Mouse (Mus musculus) hindbrain, postnatal 0 days (tissue): ENCODE data around the gene Gm20388. TPM values are rescaled to one million over a fixed set of nuclear protein-coding genes. Genes with fewer than 3 reads are reported as not detected.

Experiments used
- ATAC-seq: fragments of 200-750 bp; cut with Nextera tagmentation; 2 replicates; pipeline ENCODE4 v1.8.0; 2017; ENCODE audit warnings: mild to moderate bottlenecking, moderate TSS enrichment, moderate library complexity
- DNase-seq: peaks from one replicate; pipeline ENCODE4 v3.0.0-alpha.2; 2015; ENCODE audit warnings: low spot score
- H3K27ac ChIP-seq: fragments of 300-500 bp; sonication (generic); 2 replicates; pipeline ENCODE4 v1.5.1; 2014; ENCODE audit warnings: mild to moderate bottlenecking
- H3K27me3 ChIP-seq: fragments of 300-500 bp; sonication (generic); 2 replicates; pipeline ENCODE4 v1.6.1; 2014; ENCODE audit warnings: low read length, mixed read lengths; ENCODE audit not compliant: insufficient read depth
- H3K36me3 ChIP-seq: fragments of 300-500 bp; sonication (generic); 2 replicates; pipeline ENCODE4 v1.6.1; 2014; ENCODE audit warnings: low read length, mixed read lengths; ENCODE audit not compliant: insufficient read depth
- H3K4me1 ChIP-seq: fragments of 300-500 bp; sonication (generic); 2 replicates; pipeline ENCODE4 v1.6.1; 2014; ENCODE audit warnings: antibody characterized with exemption, low read length, mixed read lengths; ENCODE audit not compliant: insufficient read depth
- H3K4me2 ChIP-seq: fragments of 300-500 bp; sonication (generic); 2 replicates; pipeline ENCODE4 v1.6.1; 2014; ENCODE audit warnings: low read depth, mild to moderate bottlenecking, low read length, moderate library complexity, mixed read lengths
- H3K4me3 ChIP-seq: fragments of 300-500 bp; sonication (generic); 2 replicates; pipeline ENCODE4 v1.5.1; 2014; ENCODE audit warnings: low read length
- H3K9ac ChIP-seq: fragments of 300-500 bp; sonication (generic); replicated peaks from 2 replicates; pipeline ENCODE4 v1.6.1; 2014; ENCODE audit warnings: mild to moderate bottlenecking, low read length, moderate library complexity, mixed read lengths
- H3K9me3 ChIP-seq: fragments of 300-500 bp; sonication (generic); 2 replicates; pipeline ENCODE4 v1.6.1; 2016; ENCODE audit warnings: low read length, mixed read lengths
- CTCF ChIP-seq: IDR thresholded peaks from 2 replicates; pipeline ENCODE4 v1.5.1; 2016; ENCODE audit warnings: antibody characterized with exemption, control low read depth, low read depth
- WGBS: fragments of 180-500 bp; shearing (Covaris S2); extraction: QIAGEN DNeasy Blood & Tissue Kit; methylation state at CpG from one replicate; pipeline ENCODE4 v1.1.7; 2014; 5-methylcytosine and 5-hydroxymethylcytosine counted together
- polyA plus RNA-seq: library from polyadenylated mRNA; unstranded; fragments of >200 nt; fragmentation: Nextera tagmentation; extraction: Ambion mirVana; gene quantifications from 2 replicates; pipeline ENCODE4 v1.2.1, GENCODE M21; 2015
- total RNA-seq: library from RNA; depleted of rRNA; stranded (reverse); fragments of >200 nt; gene quantifications from 2 replicates; pipeline ENCODE4 v1.2.3, GENCODE M21; 2014

Gm20388 gene
- total and polyA plus RNA-seq, 2 experiments from 2014 or later, result 71.3 TPM; not detected in 1

- no peak overlapping the region; the same call in 1 of the 2 replicates for H3K27ac ChIP-seq
- ATAC-seq, result no peak
- no peak overlapping the region for H3K9ac ChIP-seq
- H3K27me3 ChIP-seq, result no peaks in the 10 kb centered on the region
- H3K4me2 ChIP-seq, result no peak overlapping the region
- no peak for DNase-seq
- no peaks in the 10 kb centered on the region for H3K36me3 ChIP-seq
- H3K9me3 ChIP-seq, result no peaks in the 10 kb centered on the region
- H3K4me3 ChIP-seq, result no peak overlapping the region
- whole genome bisulfite sequencing, result 82% methylated on average over 8 of the region's 8 CpGs
- no peak for TF ChIP-seq CTCF
- no peaks in the 10 kb centered on the region for H3K4me1 ChIP-seq
Observed at GRCm38 (mm10) chr8:120685591-120685990, 775.0 kb downstream of the Gm20388 start.

- Histone ChIP-seq H3K4me2 (no peak overlapping the region), H3K4me3 (no peak overlapping the region), H3K4me1 (no peaks in the 10 kb centered on the region), H3K27ac (no peak overlapping the region), H3K27me3 (no peaks in the 10 kb centered on the region), H3K9ac (no peak overlapping the region), H3K36me3 (no peaks in the 10 kb centered on the region), H3K9me3 (no peaks in the 10 kb centered on the region)
- DNase-seq (no peak), ATAC-seq (no peak)
- WGBS, result 84% methylated on average over 13 of the region's 13 CpGs
- TF ChIP-seq CTCF, result no peak
Observed at GRCm38 (mm10) chr8:120686051-120686450, 775.4 kb downstream of the Gm20388 start.

- Histone ChIP-seq H3K27ac (no peak overlapping the region), H3K4me3 (no peak overlapping the region), H3K9ac (no peak overlapping the region), H3K36me3 (no peaks in the 10 kb centered on the region), H3K9me3 (no peaks in the 10 kb centered on the region), H3K27me3 (no peaks in the 10 kb centered on the region), H3K4me1 (no peaks in the 10 kb centered on the region), H3K4me2 (no peak overlapping the region)
- DNase-seq (no peak), ATAC-seq (no peak)
- WGBS, result 87% methylated on average over 5 of the region's 5 CpGs
- no peak for TF ChIP-seq CTCF
Observed at GRCm38 (mm10) chr8:120686576-120686975, 775.9 kb downstream of the Gm20388 start.

- Histone ChIP-seq H3K9me3 (no peaks in the 10 kb centered on the region), H3K4me1 (no peaks in the 10 kb centered on the region), H3K27ac (no peak overlapping the region), H3K9ac (no peak overlapping the region), H3K4me2 (no peak overlapping the region), H3K4me3 (no peak overlapping the region), H3K36me3 (no peaks in the 10 kb centered on the region), H3K27me3 (no peaks in the 10 kb centered on the region)
- no peak for TF ChIP-seq CTCF
- ATAC-seq (no peak), DNase-seq (no peak)
- WGBS, result 68% methylated on average over 8 of the region's 8 CpGs
Observed at GRCm38 (mm10) chr8:120687786-120688185, 777.1 kb downstream of the Gm20388 start.

- WGBS, result 93% methylated on average over 7 of the region's 7 CpGs
- H3K4me3 ChIP-seq, result no peak overlapping the region
- H3K4me2 ChIP-seq, result no peak overlapping the region
- H3K36me3 ChIP-seq, result no peaks in the 10 kb centered on the region
- DNase-seq, result no peak
- TF ChIP-seq CTCF, result no peak
- no peaks in the 10 kb centered on the region for H3K4me1 ChIP-seq
- H3K27ac ChIP-seq, result no peak overlapping the region
- no peaks in the 10 kb centered on the region for H3K27me3 ChIP-seq
- ATAC-seq, result no peak
- H3K9ac ChIP-seq, result no peak overlapping the region
- no peaks in the 10 kb centered on the region for H3K9me3 ChIP-seq
Observed at GRCm38 (mm10) chr8:120688511-120688910, 777.9 kb downstream of the Gm20388 start.

GRCm38 (mm10) chr8:120692934-120693333, 782.3 kb downstream of the Gm20388 start:
- DNase-seq (no peak), ATAC-seq (no peak)
- Histone ChIP-seq H3K4me2 (no peak overlapping the region), H3K36me3 (no peaks in the 10 kb centered on the region), H3K9ac (no peak overlapping the region), H3K27me3 (no peaks in the 10 kb centered on the region), H3K9me3 (no peaks in the 10 kb centered on the region), H3K4me1 (0 out of 2 replicates have a peak, but pooled peaks cover 4% of the 10 kb centered on the region), H3K27ac (no peak overlapping the region), H3K4me3 (no peak overlapping the region)
- WGBS, result 77% methylated on average over 4 of the region's 4 CpGs
- TF ChIP-seq CTCF, result no peak

- DNase-seq (no peak), ATAC-seq (no peak)
- Histone ChIP-seq H3K27me3 (no peaks in the 10 kb centered on the region), H3K9ac (no peak overlapping the region), H3K4me1 (0 out of 2 replicates have a peak, but pooled peaks cover 4% of the 10 kb centered on the region), H3K9me3 (no peaks in the 10 kb centered on the region), H3K27ac (no peak overlapping the region), H3K4me3 (no peak overlapping the region), H3K36me3 (no peaks in the 10 kb centered on the region), H3K4me2 (no peak overlapping the region)
- TF ChIP-seq CTCF, result no peak
- 51% methylated on average over 22 of the region's 22 CpGs for WGBS
Observed at GRCm38 (mm10) chr8:120693861-120694493, 783.3 kb downstream of the Gm20388 start.
